17 mouse cellular contexts compared by ENCODE assay signal in genomic region chr3:3000199-3000598, GRCm38 (mm10).
DNase-seq lines count a peak whose midpoint lies in the region; ATAC-seq and TF ChIP-seq lines count a peak whose summit lies in the region.
"Had no signal": no experiment of that assay in that cellular context is flagged by ENCODE, and none has a peak within 500 bp of the region (broad histone marks: within the 10 kb centered on the region; RNA-seq: fewer than 3 reads in every experiment).

No protein-coding gene starts in this region.

- no peaks in the 10 kb centered on the region for H3K36me3 ChIP-seq in forebrain, embryonic 15.5 days
- no peaks in the 10 kb centered on the region for H3K36me3 ChIP-seq in forebrain, embryonic 10.5 days (replicated peaks)
- no peaks in the 10 kb centered on the region for H3K36me3 ChIP-seq in lung, postnatal 0 days (ENCODE audit: insufficient read depth, low read length)
- H3K36me3 ChIP-seq in splenic B cell, adult 2 months (ENCODE audit: control insufficient read depth, insufficient read depth, low read length, poor library complexity, severe bottlenecking), result no peaks in the 10 kb centered on the region
- no peaks in the 10 kb centered on the region for H3K36me3 ChIP-seq in hindbrain, embryonic 11.5 days (ENCODE audit: control insufficient read depth, insufficient read depth, low read length)
- H3K36me3 ChIP-seq: embryonic facial prominence, embryonic 13.5 days; limb, embryonic 15.5 days; neural tube, embryonic 15.5 days had no signal

- H3K27ac ChIP-seq in forebrain, embryonic 15.5 days (replicated peaks), result no peak overlapping the region
- H3K27ac ChIP-seq in forebrain, embryonic 10.5 days, result no peak overlapping the region
- H3K27ac ChIP-seq in lung, postnatal 0 days (ENCODE audit: low read length), result no peak overlapping the region
- no peak overlapping the region for H3K27ac ChIP-seq in hindbrain, embryonic 11.5 days (ENCODE audit: low read depth, low read length)
- H3K27ac ChIP-seq: embryonic facial prominence, embryonic 13.5 days; limb, embryonic 15.5 days; neural tube, embryonic 15.5 days had no signal

- no peak for TF ChIP-seq EP300 in lung, postnatal 0 days (IDR thresholded peaks at IDR 0.05)

- no peak overlapping the region for H3K4me2 ChIP-seq in forebrain, embryonic 15.5 days (replicated peaks)
- no peak overlapping the region for H3K4me2 ChIP-seq in lung, postnatal 0 days (replicated peaks; ENCODE audit: low read depth, low read length)
- H3K4me2 ChIP-seq in hindbrain, embryonic 11.5 days (replicated peaks; ENCODE audit: low read depth, low read length), result no peak overlapping the region
- H3K4me2 ChIP-seq: embryonic facial prominence, embryonic 13.5 days; limb, embryonic 15.5 days; neural tube, embryonic 15.5 days had no signal

- H3K4me3 ChIP-seq in forebrain, embryonic 15.5 days, result no peak overlapping the region
- H3K4me3 ChIP-seq in forebrain, embryonic 10.5 days, result no peak overlapping the region
- no peak overlapping the region for H3K4me3 ChIP-seq in lung, postnatal 0 days (ENCODE audit: low read depth, low read length)
- no peak overlapping the region for H3K4me3 ChIP-seq in hindbrain, embryonic 11.5 days (ENCODE audit: low read depth, low read length)
- H3K4me3 ChIP-seq: embryonic facial prominence, embryonic 13.5 days; limb, embryonic 15.5 days; neural tube, embryonic 15.5 days had no signal

- no peak for TF ChIP-seq CTCF in lung, postnatal 0 days (IDR thresholded peaks at IDR 0.05)

- peaks cover 22% of the 10 kb centered on the region; the same call in 1 of the 2 replicates for H3K9me3 ChIP-seq in forebrain, embryonic 15.5 days
- peaks cover 48% of the 10 kb centered on the region for H3K9me3 ChIP-seq in forebrain, embryonic 10.5 days
- H3K9me3 ChIP-seq in lung, postnatal 0 days (ENCODE audit: low read length), result 0 out of 2 replicates have a peak, but pooled peaks cover 4% of the 10 kb centered on the region
- H3K9me3 ChIP-seq in hindbrain, embryonic 11.5 days (ENCODE audit: control insufficient read depth, low read length), result peaks cover 39% of the 10 kb centered on the region

- no peak for DNase-seq in forebrain, embryonic 10.5 days (ENCODE audit: extremely low spot score, low spot score)
- DNase-seq in lung, postnatal 0 days (ENCODE audit: low spot score), result no peak
- DNase-seq in lung, postnatal 36 days, result no peak
- peak; percentile 54 for DNase-seq in splenic B cell, adult 2 months (ENCODE audit: low read depth, low spot score)
- DNase-seq in hindbrain, embryonic 11.5 days (ENCODE audit: low spot score), result no peak
- no peak for DNase-seq in right cerebral cortex, adult 18-20 months
- DNase-seq: adrenal gland, postnatal 14 days; cerebellum, adult 8-10 months; kidney, adult 8-10 months; lung, postnatal 4 days; right cerebral cortex, postnatal 14 days had no signal

- peak; percentile 46; the same call in 1 of the 2 replicates for ATAC-seq in forebrain, embryonic 15.5 days (replicated peaks)
- 0 out of 2 replicates have a peak, but pooled peaks have one; percentile 25 for ATAC-seq in lung, postnatal 0 days
- 0 out of 2 replicates have a peak, but pooled peaks have one; percentile 45 for ATAC-seq in erythroid progenitor cell, adult 5-6 weeks (replicated peaks; ENCODE audit: low FRiP score, poor library complexity, severe bottlenecking)
- no peak for ATAC-seq in hindbrain, embryonic 11.5 days (ENCODE audit: low FRiP score)
- ATAC-seq: Patski had no signal

- no peaks in the 10 kb centered on the region for H3K4me1 ChIP-seq in forebrain, embryonic 15.5 days
- no peaks in the 10 kb centered on the region for H3K4me1 ChIP-seq in forebrain, embryonic 10.5 days
- no peaks in the 10 kb centered on the region for H3K4me1 ChIP-seq in lung, postnatal 0 days (ENCODE audit: insufficient read depth, low read depth, low read length)
- no peaks in the 10 kb centered on the region for H3K4me1 ChIP-seq in hindbrain, embryonic 11.5 days (replicated peaks; ENCODE audit: control insufficient read depth, insufficient read depth, low read length)
- H3K4me1 ChIP-seq: embryonic facial prominence, embryonic 13.5 days; limb, embryonic 15.5 days; neural tube, embryonic 15.5 days had no signal

- H3K27me3 ChIP-seq in forebrain, embryonic 15.5 days, result no peaks in the 10 kb centered on the region
- no peaks in the 10 kb centered on the region for H3K27me3 ChIP-seq in forebrain, embryonic 10.5 days (ENCODE audit: poor library complexity, severe bottlenecking)
- H3K27me3 ChIP-seq in lung, postnatal 0 days (replicated peaks; ENCODE audit: insufficient read depth, low read length), result no peaks in the 10 kb centered on the region
- no peaks in the 10 kb centered on the region for H3K27me3 ChIP-seq in splenic B cell, adult 2 months (ENCODE audit: control insufficient read depth, insufficient read depth, low read length, poor library complexity, severe bottlenecking)
- H3K27me3 ChIP-seq in hindbrain, embryonic 11.5 days (ENCODE audit: control insufficient read depth, insufficient read depth, low read length), result no peaks in the 10 kb centered on the region
- H3K27me3 ChIP-seq: embryonic facial prominence, embryonic 13.5 days; limb, embryonic 15.5 days; neural tube, embryonic 15.5 days; Patski had no signal

- no peak overlapping the region for H3K9ac ChIP-seq in forebrain, embryonic 15.5 days (replicated peaks)
- no peak overlapping the region for H3K9ac ChIP-seq in lung, postnatal 0 days (replicated peaks; ENCODE audit: low read depth)
- no peak overlapping the region for H3K9ac ChIP-seq in hindbrain, embryonic 11.5 days (ENCODE audit: low read depth, low read length)
- H3K9ac ChIP-seq: embryonic facial prominence, embryonic 13.5 days; limb, embryonic 15.5 days; neural tube, embryonic 15.5 days had no signal
